Mouse (Mus musculus) heart, postnatal 4 days (tissue): Measurements from ENCODE around the gene Vps35. TPM values are rescaled to one million over a fixed set of nuclear protein-coding genes. Genes with fewer than 3 reads are reported as not detected.

Experiments used
- total RNA-seq, 2 experiments: library from RNA; stranded (reverse); gene quantifications; 2 replicates each; pipeline ENCODE4 v1.2.3; 2021

The Vps35 gene
- total RNA-seq, 2 experiments from 2014 or later = 74.5 to 78.3 TPM

Other genes starting within 250 kb of the Vps35 start
- gene Fbxw9, start 239.7 kb downstream of the Vps35 start, total RNA-seq = 10 to 100 TPM; 14.1 to 15.1 TPM
- gene Gm5741, start 231.8 kb downstream of the Vps35 start, total RNA-seq = not detected
- 10 to 100 TPM; 40.0 to 40.5 TPM for gene Dhps, start 228.0 kb downstream of the Vps35 start, total RNA-seq
- gene Wdr83os, start 219.1 kb downstream of the Vps35 start, total RNA-seq = 10 to 100 TPM; 52.4 to 61.0 TPM
- gene Wdr83, start 218.5 kb downstream of the Vps35 start, total RNA-seq = 10 to 100 TPM; 22.7 to 28.9 TPM
- gene Man2b1, start 216.5 kb downstream of the Vps35 start, total RNA-seq = 10 to 100 TPM; 26.5 to 29.9 TPM
- gene Zfp791, start 176.7 kb downstream of the Vps35 start, total RNA-seq = 1 to 10 TPM; 1.5 to 2.0 TPM
- gene Cks1brt, start 147.9 kb downstream of the Vps35 start, total RNA-seq = not detected
- not detected for gene Olfr371, start 73.8 kb downstream of the Vps35 start, total RNA-seq
- 10 to 100 TPM; 27.7 to 30.3 TPM for gene Orc6, start 170 bp downstream of the Vps35 start, total RNA-seq
- gene Mylk3, start 86.5 kb upstream of the Vps35 start, total RNA-seq = 100 to 1,000 TPM; 245 to 262 TPM
- 10 to 100 TPM; 17.3 to 22.7 TPM for gene 4921524J17Rik, start 133.0 kb upstream of the Vps35 start, total RNA-seq
- 1 to 10 TPM; 8.5 to 9.2 TPM for gene Gpt2, start 192.8 kb upstream of the Vps35 start, total RNA-seq